ENCODE assay signal across 8 mouse cellular contexts in genomic region chr6:92183621-92184131, GRCm38 (mm10). TPM values are rescaled to one million over a fixed set of nuclear protein-coding genes. Genes with fewer than 3 reads are reported as not detected.
A peak's percentile ranks its signal among the peaks of the same experiment; 100 is the strongest.
DNase-seq lines count a peak whose midpoint lies in the region; ATAC-seq lines count a peak whose summit lies in the region.

Gene Mrps25 (minus strand): TSS chr6:92184033.

- ATAC-seq in intestine, embryonic 15.5 days, result peak; percentile 97

- H3K4me2 ChIP-seq in intestine, embryonic 15.5 days (replicated peaks), result peak within 1 kb of the TSS; percentile 78

- no peaks in the 10 kb centered on the region for H3K27me3 ChIP-seq in intestine, embryonic 15.5 days (replicated peaks)

- peak within 1 kb of the TSS; percentile 62 for H3K27ac ChIP-seq in intestine, embryonic 15.5 days

- no peaks in the 10 kb centered on the region for H3K9me3 ChIP-seq in intestine, embryonic 15.5 days

- under 1% methylated on average over 42 of the region's 42 CpGs for WGBS in intestine, embryonic 15.5 days

- peaks cover 20% of the 10 kb centered on the region; the same call in 1 of the 2 replicates for H3K36me3 ChIP-seq in intestine, embryonic 15.5 days

- intact Hi-C loops in left cerebral cortex, postnatal 25 days (cut with DNase I), result loop anchor here (5.0 kb wide), 1 partner anchor 91 kb away; the partner anchor contains the start of gene Nr2c2

- H3K9ac ChIP-seq in intestine, embryonic 15.5 days, result peak within 1 kb of the TSS; percentile 88

- H3K4me3 ChIP-seq in intestine, embryonic 15.5 days (replicated peaks), result peak within 1 kb of the TSS; percentile 76

- peak; percentile 89 for DNase-seq in adrenal gland, postnatal 10 days
- peak; percentile 79 for DNase-seq in embryo, embryonic 9.5 days (ENCODE audit: extremely low spot score)
- DNase-seq in gastrocnemius, postnatal 4 days (ENCODE audit: low spot score in 2 of 2), result peak; percentile 60 to 67
- DNase-seq in left cerebral cortex, postnatal 25 days (ENCODE audit: low spot score in 2 of 2), result peak; percentile 79 to 80
- DNase-seq in mesoderm, embryonic 11.5 days (ENCODE audit: low read depth, low spot score), result peak; percentile 84
- DNase-seq in right cerebral cortex, postnatal 4 days, result peak; percentile 76
- DNase-seq in yolk sac, embryonic 10.5 days (ENCODE audit: low spot score), result peak; percentile 75

- H3K4me1 ChIP-seq in intestine, embryonic 15.5 days (replicated peaks), result peaks cover 12% of the 10 kb centered on the region

RNA-seq across cellular contexts. Expression of gene Mrps25, which starts in this region (rescaled TPM):
- total RNA-seq in adrenal gland, postnatal 10 days (2021), result 10 to 100 TPM; 52.3 to 54.3 TPM
- total RNA-seq in gastrocnemius, postnatal 4 days (2021), result 10 to 100 TPM; 34.7 to 38.6 TPM
- 103 and 109 TPM in 2 replicates for polyA plus RNA-seq in intestine, embryonic 15.5 days (2015; fragmentation: Nextera tagmentation; extraction: Ambion mirVana)
- total RNA-seq in left cerebral cortex, postnatal 25 days (2021), result 10 to 100 TPM; 49.2 to 54.5 TPM

Comparison
In these comparisons a context has a peak if more than half of its experiments do, and no peak if none do; other contexts are left out.
1. Peak in every context shown above with its lines: DNase-seq, ATAC-seq, H3K4me3 ChIP-seq and H3K27ac ChIP-seq.